Mouse (Mus musculus): ENCODE measurements around the gene Yif1b. TPM values are rescaled to one million over a fixed set of nuclear protein-coding genes. Genes with fewer than 3 reads are reported as not detected.
"Not testable (repeated sequence)": the region's sequence is repeated elsewhere in the genome, so short reads cannot be mapped to it uniquely, and the experiment has no call there.

Gene Yif1b
- 95.7 and 101 TPM in 2 replicates for polyA plus RNA-seq (2014; fragmentation: Nextera tagmentation; extraction: Ambion mirVana)

DNA sequence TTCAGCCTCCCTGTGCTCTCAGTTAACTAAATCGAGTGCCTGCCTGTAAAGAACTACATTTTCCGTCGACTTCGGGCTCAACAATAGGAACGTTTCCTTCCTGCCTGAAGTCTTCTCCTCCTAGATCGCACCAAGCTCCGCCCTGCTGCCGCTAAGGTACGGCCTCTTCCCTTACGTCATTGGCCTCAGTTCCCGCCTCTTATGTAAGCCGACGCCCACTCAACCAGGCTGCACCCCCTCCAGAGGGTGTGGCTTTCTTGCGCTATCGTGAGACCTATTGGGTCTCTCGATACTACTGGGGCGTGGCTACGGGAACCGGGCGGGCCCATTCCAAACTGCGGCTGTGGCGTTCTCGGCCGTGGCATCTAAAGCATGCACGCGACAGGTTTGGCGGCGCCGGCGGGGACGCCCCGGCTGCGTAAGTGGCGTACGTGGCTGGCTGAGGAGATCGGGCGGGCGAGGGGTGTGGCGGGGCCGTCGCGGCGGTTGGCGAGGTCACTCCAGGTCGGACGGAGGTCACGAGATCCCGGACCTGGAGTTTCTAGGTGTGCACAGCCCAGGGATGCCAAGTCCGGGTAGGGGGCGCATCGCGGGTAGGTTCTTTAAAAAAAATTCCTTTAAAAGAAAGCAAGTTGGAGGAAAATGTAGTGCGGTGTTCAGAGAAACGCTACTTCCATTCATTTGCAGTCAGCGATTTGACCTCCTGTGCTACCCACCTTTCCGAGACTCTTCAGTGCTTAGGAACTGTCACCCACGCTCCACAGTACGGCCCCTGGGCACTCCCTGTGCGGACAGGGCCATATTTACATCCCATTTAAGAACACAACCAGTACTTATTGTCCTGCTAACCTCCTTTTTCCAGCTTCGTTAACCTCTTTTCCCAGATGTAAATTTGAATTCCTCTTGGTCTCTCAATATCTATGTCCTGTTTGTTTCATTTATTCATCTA is at the start of gene Yif1b:
Yif1b (plus strand) TSS at position 311 of the 949 bp plus-strand sequence.
- peak within 1 kb of the TSS; percentile 69 for H3K4me3 ChIP-seq (ENCODE audit: low read depth, low read length)
- H3K4me2 ChIP-seq: peak within 1 kb of the TSS; percentile 95
- H3K9me3 ChIP-seq (ENCODE audit: control insufficient read depth, low read length): no peaks in the 10 kb centered on the region
- H3K27ac ChIP-seq (ENCODE audit: low read depth, low read length): peak within 1 kb of the TSS; percentile 84
- H3K9ac ChIP-seq (ENCODE audit: low read depth, low read length): peak within 1 kb of the TSS; percentile 83
- peaks cover 13% of the 10 kb centered on the region for H3K4me1 ChIP-seq (replicated peaks; ENCODE audit: control insufficient read depth, insufficient read depth, low read length)
- H3K27me3 ChIP-seq (replicated peaks; ENCODE audit: control insufficient read depth, insufficient read depth, low read length): no peaks in the 10 kb centered on the region
- ATAC-seq (replicated peaks; ENCODE audit: low FRiP score): peak; percentile 95
- 1% methylated on average over 60 of the region's 60 CpGs for WGBS
- H3K36me3 ChIP-seq (ENCODE audit: control insufficient read depth, insufficient read depth, low read length): no peaks in the 10 kb centered on the region
- DNase-seq (ENCODE audit: low spot score): peak; percentile 98

DNA sequence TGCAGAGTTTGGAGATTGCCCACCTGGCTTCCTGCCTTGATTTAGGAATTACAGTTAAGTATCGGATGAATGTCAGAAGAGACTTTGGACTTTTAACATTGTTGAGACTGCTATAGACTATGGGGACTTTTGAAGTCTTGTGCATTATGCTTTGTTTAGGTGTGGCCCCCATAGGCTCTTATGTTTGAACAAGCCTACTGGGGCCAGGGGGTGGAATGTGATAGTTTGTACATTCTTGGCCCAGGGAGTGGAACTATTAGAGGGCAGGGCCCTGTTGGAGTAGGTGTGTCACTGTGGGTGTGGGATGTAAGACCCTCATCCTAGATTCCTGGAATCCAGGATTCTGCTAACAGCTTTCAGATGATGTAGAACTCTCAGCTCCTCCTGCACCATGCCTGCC is 43.9 kb upstream of the Yif1b start:
- H3K4me3 ChIP-seq (ENCODE audit: low read depth, low read length); H3K27me3 ChIP-seq (replicated peaks; ENCODE audit: control insufficient read depth, insufficient read depth, low read length); H3K4me1 ChIP-seq (replicated peaks; ENCODE audit: control insufficient read depth, insufficient read depth, low read length); H3K9ac ChIP-seq (ENCODE audit: low read depth, low read length); H3K27ac ChIP-seq (ENCODE audit: low read depth, low read length); H3K36me3 ChIP-seq (ENCODE audit: control insufficient read depth, insufficient read depth, low read length); H3K9me3 ChIP-seq (ENCODE audit: control insufficient read depth, low read length); ATAC-seq (replicated peaks; ENCODE audit: low FRiP score); DNase-seq (ENCODE audit: low spot score); H3K4me2 ChIP-seq: not testable (repeated sequence)
- 89% methylated on average over 1 of the region's 1 CpGs for WGBS

DNA sequence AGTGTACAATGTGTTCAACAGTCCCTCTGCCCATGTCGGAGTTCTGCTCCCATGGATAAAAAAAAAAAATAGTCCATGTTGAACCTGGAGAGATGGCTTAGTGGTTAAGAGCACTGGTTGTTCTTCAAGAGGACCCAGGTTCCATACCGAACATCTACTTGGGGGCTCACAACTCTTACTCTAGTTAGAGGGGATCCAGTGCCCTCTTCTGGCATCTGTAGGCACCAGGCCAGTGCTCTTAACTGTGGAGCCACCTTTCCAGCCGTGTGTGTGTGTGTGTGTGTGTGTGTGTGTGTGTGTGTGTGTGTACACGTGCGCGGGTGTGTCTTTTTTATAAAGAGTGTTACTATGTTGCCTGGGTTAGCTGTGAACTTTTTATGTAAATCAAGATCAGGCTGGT is 35.6 kb upstream of the Yif1b start:
- Histone ChIP-seq H3K9me3 (ENCODE audit: control insufficient read depth, low read length) (no peaks in the 10 kb centered on the region), H3K27me3 (replicated peaks; ENCODE audit: control insufficient read depth, insufficient read depth, low read length) (no peaks in the 10 kb centered on the region), H3K27ac (ENCODE audit: low read depth, low read length) (no peak overlapping the region), H3K36me3 (ENCODE audit: control insufficient read depth, insufficient read depth, low read length) (no peaks in the 10 kb centered on the region), H3K9ac (ENCODE audit: low read depth, low read length) (no peak overlapping the region), H3K4me2 (no peak overlapping the region), H3K4me3 (ENCODE audit: low read depth, low read length) (no peak overlapping the region), H3K4me1 (replicated peaks; ENCODE audit: control insufficient read depth, insufficient read depth, low read length) (no peaks in the 10 kb centered on the region)
- ATAC-seq (replicated peaks; ENCODE audit: low FRiP score) (no peak), DNase-seq (ENCODE audit: low spot score) (no peak)
- 76% methylated on average over 6 of the region's 6 CpGs for WGBS

DNA sequence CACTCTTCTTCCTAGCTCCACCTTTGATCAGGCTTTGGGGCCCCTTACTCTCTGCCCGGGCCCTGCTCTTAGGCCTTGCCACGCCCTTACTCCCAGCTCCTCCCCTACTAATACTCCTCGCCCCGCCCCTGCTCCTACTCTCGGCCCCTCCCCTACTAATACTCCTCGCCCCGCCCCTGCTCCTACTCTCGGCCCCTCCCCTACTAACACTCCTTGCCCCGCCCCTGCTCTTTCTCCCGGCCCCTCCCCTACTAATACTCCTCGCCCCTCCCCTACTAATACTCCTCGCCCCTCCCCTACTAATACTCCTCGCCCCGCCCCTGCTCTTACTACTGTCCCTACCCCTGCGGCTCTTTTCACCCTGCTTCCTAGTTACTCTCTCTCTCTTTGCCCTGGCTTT is 27.1 kb upstream of the Yif1b start:
- H3K36me3 ChIP-seq (ENCODE audit: control insufficient read depth, insufficient read depth, low read length); H3K9me3 ChIP-seq (ENCODE audit: control insufficient read depth, low read length); DNase-seq (ENCODE audit: low spot score); H3K27ac ChIP-seq (ENCODE audit: low read depth, low read length); H3K27me3 ChIP-seq (replicated peaks; ENCODE audit: control insufficient read depth, insufficient read depth, low read length); H3K9ac ChIP-seq (ENCODE audit: low read depth, low read length): not testable (repeated sequence)
- Histone ChIP-seq H3K4me2 (peak overlapping the region; percentile 67), H3K4me3 (ENCODE audit: low read depth, low read length) (peak overlapping the region; percentile 37), H3K4me1 (replicated peaks; ENCODE audit: control insufficient read depth, insufficient read depth, low read length) (peaks cover 10% of the 10 kb centered on the region)
- 14% methylated on average over 15 of the region's 15 CpGs for WGBS
- ATAC-seq (replicated peaks; ENCODE audit: low FRiP score): peak; percentile 71

DNA sequence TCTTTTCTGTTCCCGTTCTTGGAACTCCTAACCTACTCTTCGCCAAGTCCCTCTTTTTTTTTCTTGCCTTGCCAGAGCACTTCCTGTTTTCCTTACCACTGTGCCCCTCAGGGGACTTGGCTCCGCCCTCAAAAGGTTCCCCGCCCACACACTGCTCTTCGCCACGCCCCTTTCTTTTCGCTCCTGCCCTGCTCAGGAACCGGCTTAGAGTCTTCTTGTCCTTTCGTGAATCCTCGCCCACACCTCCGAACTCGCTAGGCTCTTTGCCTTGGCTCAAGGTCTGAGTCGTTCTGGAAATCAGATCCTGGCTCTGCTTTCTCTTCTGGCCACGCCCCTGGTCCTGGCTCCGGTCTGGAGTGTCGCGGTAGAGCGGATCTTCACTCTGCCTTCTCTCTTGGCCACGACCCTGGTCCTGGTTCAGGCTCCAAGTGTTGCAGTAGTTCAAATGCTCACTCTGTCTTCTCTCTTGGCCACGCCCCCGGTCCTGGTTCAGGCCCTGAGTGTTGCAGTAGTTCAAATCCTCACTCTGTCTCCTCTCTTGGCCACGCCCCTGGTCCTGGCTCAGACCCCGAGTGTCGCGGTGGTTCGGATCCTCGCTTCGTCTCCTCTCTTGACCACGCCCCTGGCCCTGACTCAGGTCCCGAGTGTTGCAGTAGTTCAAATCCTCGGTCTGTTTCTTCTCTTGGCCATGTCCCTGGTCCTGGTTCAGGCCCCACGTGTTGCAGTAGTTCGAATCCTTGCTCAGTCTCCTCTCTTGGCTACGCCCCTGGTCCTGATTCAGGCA is 26.5 kb upstream of the Yif1b start:
- WGBS: 3% methylated on average over 34 of the region's 34 CpGs
- ATAC-seq (replicated peaks; ENCODE audit: low FRiP score) (peak; percentile 86), DNase-seq (ENCODE audit: low spot score) (peak; percentile 85)

DNA sequence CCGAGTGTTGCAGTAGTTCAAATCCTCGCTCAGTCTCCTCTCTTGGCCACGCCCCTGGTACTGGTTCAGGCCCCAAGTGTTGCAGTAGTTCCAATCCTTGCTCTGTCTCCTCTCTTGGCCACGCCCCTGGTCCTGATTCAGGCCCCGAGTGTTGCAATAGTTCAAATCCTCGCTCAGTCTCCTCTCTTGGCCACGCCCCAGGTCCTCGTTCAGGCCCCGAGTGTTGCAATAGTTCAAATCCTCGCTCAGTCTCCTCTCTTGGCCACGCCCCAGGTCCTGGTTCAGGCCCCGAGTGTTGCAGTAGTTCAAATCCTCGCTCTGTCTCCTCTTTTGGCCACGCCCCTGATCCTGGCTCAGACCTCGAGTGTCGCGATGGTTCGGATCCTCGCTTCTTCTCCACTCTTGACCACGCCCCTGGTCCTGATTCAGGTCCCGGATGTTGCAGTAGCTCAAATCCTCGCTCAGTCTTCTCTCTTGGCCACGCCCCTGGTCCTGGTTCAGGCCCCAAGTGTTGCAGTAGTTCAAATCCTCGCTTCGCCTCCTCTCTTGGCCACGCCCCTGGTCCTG is 25.8 kb upstream of the Yif1b start:
- peak; percentile 44 for DNase-seq (ENCODE audit: low spot score)
- no peak overlapping the region for H3K27ac ChIP-seq (ENCODE audit: low read depth, low read length)
- H3K9ac ChIP-seq (ENCODE audit: low read depth, low read length): no peak overlapping the region

More for the DNA sequence above, 26.5 kb upstream of the Yif1b start:
- H3K4me2 ChIP-seq: peak overlapping the region; percentile 67
- H3K36me3 ChIP-seq (ENCODE audit: control insufficient read depth, insufficient read depth, low read length): no peaks in the 10 kb centered on the region
- H3K27ac ChIP-seq (ENCODE audit: low read depth, low read length): no peak overlapping the region
- no peak overlapping the region for H3K9ac ChIP-seq (ENCODE audit: low read depth, low read length)
- H3K27me3 ChIP-seq (replicated peaks; ENCODE audit: control insufficient read depth, insufficient read depth, low read length): no peaks in the 10 kb centered on the region
- H3K4me1 ChIP-seq (replicated peaks; ENCODE audit: control insufficient read depth, insufficient read depth, low read length): peaks cover 10% of the 10 kb centered on the region
- no peaks in the 10 kb centered on the region for H3K9me3 ChIP-seq (ENCODE audit: control insufficient read depth, low read length)
- peak overlapping the region; percentile 37 for H3K4me3 ChIP-seq (ENCODE audit: low read depth, low read length)

DNA sequence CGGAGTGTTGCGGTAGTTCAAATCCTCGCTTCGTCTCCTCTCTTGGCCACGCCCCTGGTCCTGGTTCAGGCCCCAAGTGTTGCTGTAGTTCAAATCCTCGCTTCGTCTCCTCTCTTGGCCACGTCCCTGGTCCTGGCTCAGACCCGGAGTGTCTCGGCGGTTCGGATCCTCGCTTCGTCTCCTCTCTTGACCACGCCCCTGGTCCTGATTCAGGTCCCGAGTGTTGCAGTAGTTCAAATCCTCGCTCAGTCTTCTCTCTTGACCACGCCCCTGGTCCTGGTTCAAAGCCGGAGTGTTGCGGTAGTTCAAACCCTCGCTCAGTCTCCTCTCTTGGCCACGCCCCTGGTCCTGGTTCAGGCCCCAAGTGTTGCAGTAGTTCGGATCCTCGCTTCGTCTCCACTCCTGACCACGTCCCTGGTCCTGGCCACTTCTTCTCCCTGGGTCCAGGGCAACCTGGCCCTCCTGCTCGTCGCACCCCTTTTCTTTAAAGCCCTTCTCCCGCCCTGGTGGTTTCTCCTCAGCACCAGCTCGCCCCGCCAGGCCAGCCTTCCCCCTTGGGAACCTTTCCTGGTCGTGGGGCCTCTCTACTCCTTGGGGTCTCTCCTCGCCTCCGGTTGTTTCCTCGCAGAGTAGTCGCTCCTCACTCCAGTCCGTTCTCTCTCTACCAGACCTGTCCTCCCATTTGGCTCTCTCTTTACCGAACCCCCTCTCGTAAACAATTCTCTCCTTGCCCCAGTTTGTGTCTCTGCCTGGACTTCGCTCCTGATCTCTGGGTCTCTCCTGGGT is 25.2 kb upstream of the Yif1b start:
- peaks cover 10% of the 10 kb centered on the region for H3K4me1 ChIP-seq (replicated peaks; ENCODE audit: control insufficient read depth, insufficient read depth, low read length)
- H3K36me3 ChIP-seq (ENCODE audit: control insufficient read depth, insufficient read depth, low read length); H3K27me3 ChIP-seq (replicated peaks; ENCODE audit: control insufficient read depth, insufficient read depth, low read length); ATAC-seq (replicated peaks; ENCODE audit: low FRiP score); H3K9me3 ChIP-seq (ENCODE audit: control insufficient read depth, low read length); H3K9ac ChIP-seq (ENCODE audit: low read depth, low read length); H3K27ac ChIP-seq (ENCODE audit: low read depth, low read length); DNase-seq (ENCODE audit: low spot score): not testable (repeated sequence)
- H3K4me2 ChIP-seq: peak overlapping the region; percentile 67
- 21% methylated on average over 40 of the region's 40 CpGs for WGBS
- peak overlapping the region; percentile 37 for H3K4me3 ChIP-seq (ENCODE audit: low read depth, low read length)

More for the DNA sequence above, 25.8 kb upstream of the Yif1b start:
- Histone ChIP-seq H3K4me3 (ENCODE audit: low read depth, low read length) (peak overlapping the region; percentile 37), H3K36me3 (ENCODE audit: control insufficient read depth, insufficient read depth, low read length) (no peaks in the 10 kb centered on the region), H3K4me1 (replicated peaks; ENCODE audit: control insufficient read depth, insufficient read depth, low read length) (peaks cover 10% of the 10 kb centered on the region), H3K27me3 (replicated peaks; ENCODE audit: control insufficient read depth, insufficient read depth, low read length) (no peaks in the 10 kb centered on the region), H3K4me2 (peak overlapping the region; percentile 67), H3K9me3 (ENCODE audit: control insufficient read depth, low read length) (no peaks in the 10 kb centered on the region)
- ATAC-seq (replicated peaks; ENCODE audit: low FRiP score): no peak
- 9% methylated on average over 26 of the region's 26 CpGs for WGBS

DNA sequence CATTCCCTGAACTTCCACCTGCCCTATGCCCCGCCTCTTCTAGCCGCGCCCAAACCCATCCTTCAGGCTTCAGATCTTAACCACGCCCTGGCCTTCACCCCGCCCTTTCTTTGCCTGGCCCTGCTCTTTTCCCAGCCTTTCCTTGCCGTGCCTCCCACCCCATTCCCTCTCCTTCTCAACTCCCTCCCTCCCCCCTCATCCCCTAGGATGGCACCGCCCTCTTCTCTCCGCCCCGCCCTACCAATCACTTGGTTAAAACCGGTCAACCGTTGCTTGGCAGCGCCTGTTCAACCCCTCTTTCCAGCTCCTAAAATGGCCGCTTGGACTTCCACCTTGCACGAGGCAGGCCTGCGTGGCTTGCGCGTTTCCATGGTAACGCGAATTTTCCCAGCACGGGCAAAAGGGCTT is 24.4 kb upstream of the Yif1b start, which contains the start of gene Catsperg1:
Catsperg1 (minus strand) TSS at position 361 of the 408 bp plus-strand sequence.
- no peak for ATAC-seq (replicated peaks; ENCODE audit: low FRiP score)
- H3K4me1 ChIP-seq (replicated peaks; ENCODE audit: control insufficient read depth, insufficient read depth, low read length): peaks cover 10% of the 10 kb centered on the region
- H3K9ac ChIP-seq (ENCODE audit: low read depth, low read length): no peak within 1 kb of the TSS
- WGBS: 17% methylated on average over 20 of the region's 20 CpGs
- no peak within 1 kb of the TSS for H3K27ac ChIP-seq (ENCODE audit: low read depth, low read length)
- H3K36me3 ChIP-seq (ENCODE audit: control insufficient read depth, insufficient read depth, low read length): no peaks in the 10 kb centered on the region
- H3K4me3 ChIP-seq (ENCODE audit: low read depth, low read length): 0 out of 2 replicates have a peak within 1 kb of the TSS, but pooled peaks have one; percentile 7
- no peaks in the 10 kb centered on the region for H3K27me3 ChIP-seq (replicated peaks; ENCODE audit: control insufficient read depth, insufficient read depth, low read length)
- DNase-seq (ENCODE audit: low spot score): peak; percentile 46
- H3K4me2 ChIP-seq: peak within 1 kb of the TSS; percentile 67
- H3K9me3 ChIP-seq (ENCODE audit: control insufficient read depth, low read length): no peaks in the 10 kb centered on the region
